ENCODE assay signal across 10 mouse cellular contexts in genomic region chr12:51678844-51679243, GRCm38 (mm10). TPM values are rescaled to one million over a fixed set of nuclear protein-coding genes. Genes with fewer than 3 reads are reported as not detected.
DNase-seq lines count a peak whose midpoint lies in the region; ATAC-seq lines count a peak whose summit lies in the region.
"Had no signal": no experiment of that assay in that cellular context is flagged by ENCODE, and none has a peak within 500 bp of the region (broad histone marks: within the 10 kb centered on the region; RNA-seq: fewer than 3 reads in every experiment).

No protein-coding gene starts in this region.

- no peaks in the 10 kb centered on the region for H3K27me3 ChIP-seq in forebrain, embryonic 16.5 days (replicated peaks; ENCODE audit: control insufficient read depth, insufficient read depth, low read length)
- H3K27me3 ChIP-seq in forebrain, embryonic 12.5 days: no peaks in the 10 kb centered on the region
- H3K27me3 ChIP-seq in midbrain, embryonic 14.5 days (ENCODE audit: control insufficient read depth, insufficient read depth, low read length): no peaks in the 10 kb centered on the region
- no peaks in the 10 kb centered on the region for H3K27me3 ChIP-seq in midbrain, embryonic 10.5 days (ENCODE audit: low read depth, poor library complexity, severe bottlenecking)
- no peaks in the 10 kb centered on the region for H3K27me3 ChIP-seq in intestine, embryonic 16.5 days (replicated peaks; ENCODE audit: control insufficient read depth, insufficient read depth, low read length)
- H3K27me3 ChIP-seq in neural tube, embryonic 15.5 days (replicated peaks): no peaks in the 10 kb centered on the region
- H3K27me3 ChIP-seq: neural tube, embryonic 13.5 days had no signal

- WGBS in forebrain, embryonic 16.5 days: 56% methylated on average over 1 of the region's 1 CpGs
- WGBS in forebrain, embryonic 12.5 days: 86% methylated on average over 1 of the region's 1 CpGs
- WGBS in midbrain, embryonic 14.5 days: 86% methylated on average over 1 of the region's 1 CpGs
- WGBS in midbrain, embryonic 10.5 days: 88% methylated on average over 1 of the region's 1 CpGs
- WGBS in intestine, embryonic 16.5 days: 71% methylated on average over 1 of the region's 1 CpGs
- 52% methylated on average over 1 of the region's 1 CpGs for WGBS in neural tube, embryonic 15.5 days

- no peak overlapping the region for H3K9ac ChIP-seq in forebrain, embryonic 16.5 days (replicated peaks; ENCODE audit: low read depth, low read length)
- no peak overlapping the region for H3K9ac ChIP-seq in forebrain, embryonic 12.5 days
- H3K9ac ChIP-seq in midbrain, embryonic 14.5 days (replicated peaks; ENCODE audit: low read length): no peak overlapping the region
- H3K9ac ChIP-seq in intestine, embryonic 16.5 days (ENCODE audit: low read depth, low read length): no peak overlapping the region
- no peak overlapping the region for H3K9ac ChIP-seq in neural tube, embryonic 15.5 days (replicated peaks)
- H3K9ac ChIP-seq: neural tube, embryonic 13.5 days had no signal

- no peaks in the 10 kb centered on the region for H3K36me3 ChIP-seq in forebrain, embryonic 16.5 days (ENCODE audit: control insufficient read depth, insufficient read depth)
- H3K36me3 ChIP-seq in forebrain, embryonic 12.5 days (replicated peaks): no peaks in the 10 kb centered on the region
- no peaks in the 10 kb centered on the region for H3K36me3 ChIP-seq in midbrain, embryonic 14.5 days (ENCODE audit: control insufficient read depth, insufficient read depth, low read length)
- H3K36me3 ChIP-seq in midbrain, embryonic 10.5 days: peaks cover 17% of the 10 kb centered on the region
- H3K36me3 ChIP-seq in intestine, embryonic 16.5 days (ENCODE audit: control insufficient read depth, insufficient read depth, low read length): no peaks in the 10 kb centered on the region
- no peaks in the 10 kb centered on the region for H3K36me3 ChIP-seq in neural tube, embryonic 15.5 days
- H3K36me3 ChIP-seq: neural tube, embryonic 13.5 days had no signal

- H3K9me3 ChIP-seq in forebrain, embryonic 16.5 days (ENCODE audit: control insufficient read depth, low read length): no peaks in the 10 kb centered on the region
- no peaks in the 10 kb centered on the region for H3K9me3 ChIP-seq in forebrain, embryonic 12.5 days
- no peaks in the 10 kb centered on the region for H3K9me3 ChIP-seq in midbrain, embryonic 14.5 days (ENCODE audit: control insufficient read depth, low read length)
- no peaks in the 10 kb centered on the region for H3K9me3 ChIP-seq in midbrain, embryonic 10.5 days (replicated peaks)
- no peaks in the 10 kb centered on the region for H3K9me3 ChIP-seq in intestine, embryonic 16.5 days (ENCODE audit: control insufficient read depth, low read length)
- no peaks in the 10 kb centered on the region for H3K9me3 ChIP-seq in neural tube, embryonic 15.5 days (replicated peaks)
- H3K9me3 ChIP-seq: neural tube, embryonic 13.5 days had no signal

- DNase-seq in midbrain, embryonic 14.5 days: peak; percentile 17
- no peak for DNase-seq in midbrain, embryonic 10.5 days (ENCODE audit: low spot score)
- DNase-seq in adipocyte (ENCODE audit: low spot score): no peak
- DNase-seq in layer of hippocampus, adult 11-12 months (ENCODE audit: low spot score): no peak
- DNase-seq: adrenal gland, postnatal 25 days had no signal

- H3K4me1 ChIP-seq in forebrain, embryonic 16.5 days (replicated peaks; ENCODE audit: control insufficient read depth, insufficient read depth, low read length): 0 out of 2 replicates have a peak, but pooled peaks cover 5% of the 10 kb centered on the region
- H3K4me1 ChIP-seq in forebrain, embryonic 12.5 days: no peaks in the 10 kb centered on the region; the same call in 1 of the 2 replicates
- peaks cover 3% of the 10 kb centered on the region; the same call in 1 of the 2 replicates for H3K4me1 ChIP-seq in midbrain, embryonic 14.5 days (ENCODE audit: control insufficient read depth, insufficient read depth, low read length)
- peaks cover 3% of the 10 kb centered on the region; the same call in 1 of the 2 replicates for H3K4me1 ChIP-seq in midbrain, embryonic 10.5 days
- H3K4me1 ChIP-seq in intestine, embryonic 16.5 days (ENCODE audit: control insufficient read depth, insufficient read depth, low read length): peaks cover 3% of the 10 kb centered on the region; the same call in 1 of the 2 replicates
- peaks cover 3% of the 10 kb centered on the region for H3K4me1 ChIP-seq in neural tube, embryonic 15.5 days

- H3K4me2 ChIP-seq in forebrain, embryonic 16.5 days (ENCODE audit: low read length): no peak overlapping the region
- no peak overlapping the region for H3K4me2 ChIP-seq in forebrain, embryonic 12.5 days
- no peak overlapping the region for H3K4me2 ChIP-seq in midbrain, embryonic 14.5 days (ENCODE audit: low read length)
- no peak overlapping the region for H3K4me2 ChIP-seq in intestine, embryonic 16.5 days (ENCODE audit: low read depth, low read length)
- H3K4me2 ChIP-seq in neural tube, embryonic 15.5 days: no peak overlapping the region
- H3K4me2 ChIP-seq: neural tube, embryonic 13.5 days had no signal

- H3K4me3 ChIP-seq in forebrain, embryonic 16.5 days (replicated peaks; ENCODE audit: low read length): no peak overlapping the region
- H3K4me3 ChIP-seq in forebrain, embryonic 12.5 days (replicated peaks): no peak overlapping the region
- H3K4me3 ChIP-seq in midbrain, embryonic 14.5 days (replicated peaks; ENCODE audit: low read depth, low read length): no peak overlapping the region
- H3K4me3 ChIP-seq in midbrain, embryonic 10.5 days: no peak overlapping the region
- H3K4me3 ChIP-seq in intestine, embryonic 16.5 days (ENCODE audit: low read length): no peak overlapping the region
- H3K4me3 ChIP-seq in neural tube, embryonic 15.5 days (replicated peaks): no peak overlapping the region
- H3K4me3 ChIP-seq: neural tube, embryonic 13.5 days had no signal

- peak; percentile 66; the same call in 1 of the 2 replicates for ATAC-seq in forebrain, embryonic 16.5 days
- ATAC-seq in forebrain, embryonic 12.5 days (ENCODE audit: low FRiP score): no peak
- no peak for ATAC-seq in midbrain, embryonic 14.5 days (ENCODE audit: low FRiP score, low TSS enrichment)
- peak; percentile 64 for ATAC-seq in intestine, embryonic 16.5 days
- peak; percentile 58; the same call in 1 of the 2 replicates for ATAC-seq in neural tube, embryonic 15.5 days (ENCODE audit: low FRiP score)

- no peak overlapping the region for H3K27ac ChIP-seq in forebrain, embryonic 16.5 days (ENCODE audit: low read length)
- no peak overlapping the region for H3K27ac ChIP-seq in forebrain, embryonic 12.5 days
- H3K27ac ChIP-seq in midbrain, embryonic 14.5 days (replicated peaks; ENCODE audit: low read depth, low read length): no peak overlapping the region
- H3K27ac ChIP-seq in midbrain, embryonic 10.5 days (replicated peaks): no peak overlapping the region
- no peak overlapping the region for H3K27ac ChIP-seq in intestine, embryonic 16.5 days (ENCODE audit: low read length)
- H3K27ac ChIP-seq in neural tube, embryonic 15.5 days (replicated peaks): 0 out of 2 replicates have a peak overlapping the region, but pooled peaks have one; percentile 23
- H3K27ac ChIP-seq: neural tube, embryonic 13.5 days had no signal

RNA-seq across cellular contexts. Expression of gene Ap4s1, which starts 12.0 kb away (rescaled TPM):
- 37.7 and 39.4 TPM in 2 replicates for polyA plus RNA-seq in forebrain, embryonic 16.5 days (2015; fragmentation: Nextera tagmentation; extraction: Ambion mirVana)
- 50.8 and 52.6 TPM in 2 replicates for polyA plus RNA-seq in forebrain, embryonic 12.5 days (2016; fragmentation: Nextera tagmentation; extraction: Ambion mirVana)
- 53.9 and 66.1 TPM in 2 replicates for polyA plus RNA-seq in midbrain, embryonic 14.5 days (2014; fragmentation: Nextera tagmentation; extraction: Ambion mirVana)
- 39.7 and 41.8 TPM in 2 replicates for polyA plus RNA-seq in midbrain, embryonic 10.5 days (2016; fragmentation: Nextera tagmentation; extraction: Ambion mirVana)
- 20.7 and 21.1 TPM in 2 replicates for polyA plus RNA-seq in intestine, embryonic 16.5 days (2015; fragmentation: Nextera tagmentation; extraction: Ambion mirVana)
- 49.4 and 58.2 TPM in 2 replicates for polyA plus RNA-seq in neural tube, embryonic 15.5 days (2015; fragmentation: Nextera tagmentation; extraction: Ambion mirVana)

RNA-seq across cellular contexts. Expression of gene Strn3, which starts 12.9 kb away (rescaled TPM):
- 42.8 and 44.8 TPM in 2 replicates for polyA plus RNA-seq in forebrain, embryonic 16.5 days (2015; fragmentation: Nextera tagmentation; extraction: Ambion mirVana)
- 57.3 and 63.5 TPM in 2 replicates for polyA plus RNA-seq in forebrain, embryonic 12.5 days (2016; fragmentation: Nextera tagmentation; extraction: Ambion mirVana)
- 43.9 and 51.5 TPM in 2 replicates for polyA plus RNA-seq in midbrain, embryonic 14.5 days (2014; fragmentation: Nextera tagmentation; extraction: Ambion mirVana)
- 39.3 and 46.0 TPM in 2 replicates for polyA plus RNA-seq in midbrain, embryonic 10.5 days (2016; fragmentation: Nextera tagmentation; extraction: Ambion mirVana)
- 14.5 and 25.2 TPM in 2 replicates for polyA plus RNA-seq in intestine, embryonic 16.5 days (2015; fragmentation: Nextera tagmentation; extraction: Ambion mirVana)
- 34.4 and 34.7 TPM in 2 replicates for polyA plus RNA-seq in neural tube, embryonic 15.5 days (2015; fragmentation: Nextera tagmentation; extraction: Ambion mirVana)

Comparison
In these comparisons a context has a peak if more than half of its experiments do, and no peak if none do; other contexts are left out.
1. ATAC-seq: peak in forebrain, embryonic 16.5 days (single experiment), intestine, embryonic 16.5 days (single experiment) and neural tube, embryonic 15.5 days (single experiment); none in forebrain, embryonic 12.5 days (single experiment) and midbrain, embryonic 14.5 days (single experiment).